Mouse (Mus musculus): ENCODE results near the gene Phex. TPM values are rescaled to one million over a fixed set of nuclear protein-coding genes. Genes with fewer than 3 reads are reported as not detected.

Phex gene
- polyA plus RNA-seq, 1 experiment: 0.90 TPM

GRCm38 (mm10) chrX:157390102-157390501 is 25.0 kb downstream of the Phex start:
- Histone ChIP-seq H3K4me1 (ENCODE audit: control insufficient read depth, insufficient read depth, low read length) (no peaks in the 10 kb centered on the region), H3K27ac (ENCODE audit: control insufficient read depth, insufficient read depth, low read depth, low read length, poor library complexity) (no peak overlapping the region), H3K4me3 (replicated peaks; ENCODE audit: control insufficient read depth, low read depth, low read length) (no peak overlapping the region)
- TF ChIP-seq POLR2A (IDR thresholded peaks at IDR 0.05; ENCODE audit: borderline replicate concordance, control insufficient read depth, low read depth, low read length): no peak
- no peak for TF ChIP-seq CTCF (IDR thresholded peaks at IDR 0.05; ENCODE audit: control insufficient read depth, insufficient read depth, low read length)
- WGBS: 81% methylated on average over 6 of the region's 6 CpGs

DNA sequence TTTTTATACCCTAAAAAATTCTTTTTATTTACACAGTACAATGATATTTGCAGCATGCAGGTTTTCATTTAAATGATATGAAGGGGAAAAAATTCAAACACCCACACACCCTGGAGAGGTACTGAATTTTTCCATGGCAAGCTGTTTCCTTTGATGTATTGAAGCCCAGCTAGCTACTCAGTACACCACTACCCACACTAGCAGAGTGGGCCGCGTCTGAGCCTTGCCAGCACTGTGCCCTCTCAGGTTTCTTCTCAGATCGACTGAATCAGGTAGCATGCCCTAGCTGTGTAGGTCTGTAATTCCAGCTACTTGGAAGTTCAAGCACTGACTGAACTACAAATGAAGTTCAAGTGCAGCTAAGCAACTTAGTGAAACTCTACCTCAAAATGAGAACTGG is 26.7 kb downstream of the Phex start:
- WGBS: 85% methylated on average over 3 of the region's 3 CpGs
- TF ChIP-seq CTCF (IDR thresholded peaks at IDR 0.05; ENCODE audit: control insufficient read depth, insufficient read depth, low read length): no peak
- TF ChIP-seq POLR2A (IDR thresholded peaks at IDR 0.05; ENCODE audit: borderline replicate concordance, control insufficient read depth, low read depth, low read length): no peak
- Histone ChIP-seq H3K27ac (ENCODE audit: control insufficient read depth, insufficient read depth, low read depth, low read length, poor library complexity) (no peak overlapping the region), H3K4me1 (ENCODE audit: control insufficient read depth, insufficient read depth, low read length) (no peaks in the 10 kb centered on the region), H3K4me3 (replicated peaks; ENCODE audit: control insufficient read depth, low read depth, low read length) (no peak overlapping the region)

DNA sequence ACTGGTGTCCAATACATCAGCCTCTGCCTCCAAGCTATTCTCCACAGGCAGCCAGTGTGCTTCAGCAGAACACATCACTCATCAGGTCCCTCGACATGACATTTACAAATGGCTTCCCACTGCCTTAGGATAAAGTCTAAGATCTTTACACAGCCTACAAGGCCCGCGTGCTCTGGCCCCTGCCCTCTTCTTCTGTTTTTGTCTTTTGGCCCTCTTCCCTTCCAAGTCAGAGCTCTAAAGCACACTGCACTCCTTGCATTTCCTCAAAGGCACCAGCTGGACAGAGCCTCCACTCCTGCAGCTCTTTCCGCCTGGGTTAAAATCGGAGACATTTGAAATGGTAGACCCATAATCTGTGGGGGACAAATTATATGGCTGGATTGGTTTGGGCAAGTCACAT is 28.1 kb downstream of the Phex start:
- 79% methylated on average over 5 of the region's 5 CpGs for WGBS
- no peak for TF ChIP-seq CTCF (IDR thresholded peaks at IDR 0.05; ENCODE audit: control insufficient read depth, insufficient read depth, low read length)
- no peak overlapping the region for H3K4me3 ChIP-seq (replicated peaks; ENCODE audit: control insufficient read depth, low read depth, low read length)
- H3K27ac ChIP-seq (ENCODE audit: control insufficient read depth, insufficient read depth, low read depth, low read length, poor library complexity): no peak overlapping the region
- H3K4me1 ChIP-seq (ENCODE audit: control insufficient read depth, insufficient read depth, low read length): no peaks in the 10 kb centered on the region

- Histone ChIP-seq H3K4me3 (replicated peaks; ENCODE audit: control insufficient read depth, low read depth, low read length) (no peak overlapping the region), H3K4me1 (ENCODE audit: control insufficient read depth, insufficient read depth, low read length) (no peaks in the 10 kb centered on the region), H3K27ac (ENCODE audit: control insufficient read depth, insufficient read depth, low read depth, low read length, poor library complexity) (no peak overlapping the region)
- WGBS: 69% methylated on average over 10 of the region's 10 CpGs
- TF ChIP-seq CTCF (IDR thresholded peaks at IDR 0.05; ENCODE audit: control insufficient read depth, insufficient read depth, low read length): no peak
- TF ChIP-seq POLR2A (IDR thresholded peaks at IDR 0.05; ENCODE audit: borderline replicate concordance, control insufficient read depth, low read depth, low read length): no peak
Measured at GRCm38 (mm10) chrX:157378822-157379221, 36.3 kb downstream of the Phex start.

- 44% methylated on average over 1 of the region's 1 CpGs for WGBS
- H3K4me1 ChIP-seq (ENCODE audit: control insufficient read depth, insufficient read depth, low read length): no peaks in the 10 kb centered on the region
Measured at GRCm38 (mm10) chrX:157377456-157377855, 37.7 kb downstream of the Phex start.

GRCm38 (mm10) chrX:157373873-157374272 is 41.2 kb downstream of the Phex start:
- no peak overlapping the region for H3K27ac ChIP-seq (ENCODE audit: control insufficient read depth, insufficient read depth, low read depth, low read length, poor library complexity)
- H3K4me3 ChIP-seq (replicated peaks; ENCODE audit: control insufficient read depth, low read depth, low read length): no peak overlapping the region
- 69% methylated on average over 3 of the region's 3 CpGs for WGBS
- no peaks in the 10 kb centered on the region for H3K4me1 ChIP-seq (ENCODE audit: control insufficient read depth, insufficient read depth, low read length)
- TF ChIP-seq POLR2A (IDR thresholded peaks at IDR 0.05; ENCODE audit: borderline replicate concordance, control insufficient read depth, low read depth, low read length) (no peak), CTCF (IDR thresholded peaks at IDR 0.05; ENCODE audit: control insufficient read depth, insufficient read depth, low read length) (no peak)

More at GRCm38 (mm10) chrX:157377456-157377855, 37.7 kb downstream of the Phex start:
- H3K27ac ChIP-seq (ENCODE audit: control insufficient read depth, insufficient read depth, low read depth, low read length, poor library complexity): no peak overlapping the region
- no peak overlapping the region for H3K4me3 ChIP-seq (replicated peaks; ENCODE audit: control insufficient read depth, low read depth, low read length)
- no peak for TF ChIP-seq CTCF (IDR thresholded peaks at IDR 0.05; ENCODE audit: control insufficient read depth, insufficient read depth, low read length)
- no peak for TF ChIP-seq POLR2A (IDR thresholded peaks at IDR 0.05; ENCODE audit: borderline replicate concordance, control insufficient read depth, low read depth, low read length)

DNA sequence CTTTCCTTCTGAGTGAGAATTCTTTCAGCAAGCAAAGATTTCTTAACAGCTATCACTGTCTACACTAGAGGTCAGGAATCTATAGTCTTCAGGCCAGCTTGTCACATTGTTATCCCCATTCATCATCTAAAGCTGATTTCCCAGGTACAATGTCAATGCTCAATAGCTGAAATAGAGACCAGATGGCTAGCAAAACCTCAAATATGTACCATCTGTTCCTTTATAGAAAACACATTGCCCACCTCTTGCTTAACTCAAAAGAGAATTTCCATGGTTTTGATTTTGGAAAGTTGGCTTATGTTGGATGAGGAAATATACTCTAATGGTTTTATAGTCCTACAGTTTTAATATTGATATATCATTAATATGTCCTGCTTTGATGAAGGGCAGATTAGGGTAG is 45.9 kb downstream of the Phex start:
- Histone ChIP-seq H3K27ac (ENCODE audit: control insufficient read depth, insufficient read depth, low read depth, low read length, poor library complexity) (no peak overlapping the region), H3K4me3 (replicated peaks; ENCODE audit: control insufficient read depth, low read depth, low read length) (no peak overlapping the region), H3K4me1 (ENCODE audit: control insufficient read depth, insufficient read depth, low read length) (no peaks in the 10 kb centered on the region)
- TF ChIP-seq CTCF (IDR thresholded peaks at IDR 0.05; ENCODE audit: control insufficient read depth, insufficient read depth, low read length) (no peak), POLR2A (IDR thresholded peaks at IDR 0.05; ENCODE audit: borderline replicate concordance, control insufficient read depth, low read depth, low read length) (no peak)

DNA sequence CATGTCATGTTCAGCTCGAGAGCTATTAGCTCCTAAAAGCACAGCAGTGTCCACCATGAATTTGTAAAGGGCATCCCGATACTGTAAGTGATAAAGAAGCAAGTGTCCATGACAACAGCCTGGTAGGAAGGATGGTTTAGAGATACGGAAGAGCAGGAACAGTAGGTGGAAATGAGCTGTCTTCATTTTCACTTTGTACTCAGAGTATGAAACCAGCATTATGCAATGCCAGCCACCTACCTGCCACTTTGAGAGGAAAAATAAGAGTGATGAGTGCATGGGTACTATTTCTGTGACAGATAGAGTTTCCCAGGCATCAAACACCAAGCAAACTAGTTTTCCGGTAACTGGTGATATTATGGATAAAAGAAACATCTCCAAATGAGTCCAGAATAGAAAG is 59.6 kb downstream of the Phex start:
- Histone ChIP-seq H3K4me3 (replicated peaks; ENCODE audit: control insufficient read depth, low read depth, low read length) (no peak overlapping the region), H3K27ac (ENCODE audit: control insufficient read depth, insufficient read depth, low read depth, low read length, poor library complexity) (no peak overlapping the region), H3K4me1 (ENCODE audit: control insufficient read depth, insufficient read depth, low read length) (no peaks in the 10 kb centered on the region)
- TF ChIP-seq CTCF (IDR thresholded peaks at IDR 0.05; ENCODE audit: control insufficient read depth, insufficient read depth, low read length) (no peak), POLR2A (IDR thresholded peaks at IDR 0.05; ENCODE audit: borderline replicate concordance, control insufficient read depth, low read depth, low read length) (no peak)
- 73% methylated on average over 4 of the region's 4 CpGs for WGBS

DNA sequence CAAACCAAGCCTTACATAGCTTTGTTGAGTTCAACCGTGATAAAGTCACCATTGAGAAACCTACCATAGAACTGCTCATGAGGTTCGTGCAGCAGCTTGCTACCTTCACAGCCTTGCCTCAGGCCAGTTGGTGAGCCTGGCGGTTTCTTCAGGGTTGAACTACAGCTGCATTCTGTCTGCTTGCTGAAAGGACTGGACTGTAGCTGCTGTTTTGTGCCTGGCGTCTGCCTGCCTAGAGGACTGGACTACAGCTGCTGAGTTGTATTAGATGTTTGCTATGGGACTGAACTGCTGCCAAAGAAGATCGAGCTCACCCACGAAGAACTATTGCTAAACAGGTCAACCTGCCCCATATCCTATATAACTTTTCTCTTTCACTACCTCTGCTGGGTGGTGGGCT is 68.9 kb downstream of the Phex start:
- 77% methylated on average over 6 of the region's 6 CpGs for WGBS
- H3K4me1 ChIP-seq (ENCODE audit: control insufficient read depth, insufficient read depth, low read length): no peaks in the 10 kb centered on the region
- no peak for TF ChIP-seq POLR2A (IDR thresholded peaks at IDR 0.05; ENCODE audit: borderline replicate concordance, control insufficient read depth, low read depth, low read length)
- TF ChIP-seq CTCF (IDR thresholded peaks at IDR 0.05; ENCODE audit: control insufficient read depth, insufficient read depth, low read length): no peak

More for the DNA sequence above, 68.9 kb downstream of the Phex start:
- Histone ChIP-seq H3K27ac (ENCODE audit: control insufficient read depth, insufficient read depth, low read depth, low read length, poor library complexity) (no peak overlapping the region), H3K4me3 (replicated peaks; ENCODE audit: control insufficient read depth, low read depth, low read length) (no peak overlapping the region)
